ENCODE assay signal across 8 mouse cellular contexts in the genomic region with DNA sequence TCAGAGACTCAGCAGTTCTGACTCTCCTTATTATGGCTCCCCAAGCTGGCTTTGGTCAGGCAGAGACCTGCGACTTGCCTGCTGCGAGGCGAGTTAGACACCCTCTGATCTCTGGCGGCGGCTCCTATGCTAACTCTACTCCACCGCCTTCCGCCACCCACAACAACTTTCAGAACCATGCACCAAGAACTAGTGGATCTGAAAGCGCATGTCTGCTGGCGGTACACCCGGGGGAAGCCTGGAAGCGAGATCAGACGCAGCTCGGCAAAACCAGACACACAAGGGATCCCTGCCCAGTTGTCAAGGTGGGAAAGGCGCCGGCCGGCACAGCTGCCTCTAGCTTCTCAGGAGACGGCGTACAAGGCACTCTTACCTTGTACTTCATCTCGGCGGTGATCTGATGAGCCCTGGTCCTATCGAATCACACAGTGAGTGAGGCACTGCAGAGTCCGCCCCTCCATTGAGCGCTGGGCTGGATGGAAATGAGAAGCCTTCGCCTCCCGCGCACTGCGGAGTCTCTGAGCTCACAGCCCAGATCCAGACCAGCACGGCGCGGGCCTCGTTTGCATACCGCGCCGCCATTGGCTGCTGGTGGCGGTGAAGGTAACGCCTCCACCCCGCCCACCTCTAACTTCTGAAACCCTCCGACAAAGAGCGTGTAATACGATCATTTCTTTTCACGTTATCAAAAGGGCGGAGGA.
A peak's percentile ranks its signal among the peaks of the same experiment; 100 is the strongest.
DNase-seq lines count a peak whose midpoint lies in the region; ATAC-seq and TF ChIP-seq lines count a peak whose summit lies in the region.

No protein-coding gene starts in this region.

- H3K36me3 ChIP-seq in C2C12 (ENCODE audit: control insufficient read depth, insufficient read depth): no peaks in the 10 kb centered on the region
- no peaks in the 10 kb centered on the region for H3K36me3 ChIP-seq in heart, embryonic 10.5 days
- no peaks in the 10 kb centered on the region for H3K36me3 ChIP-seq in kidney, embryonic 14.5 days (ENCODE audit: control insufficient read depth, insufficient read depth, low read length)
- no peaks in the 10 kb centered on the region for H3K36me3 ChIP-seq in limb, embryonic 15.5 days
- no peaks in the 10 kb centered on the region for H3K36me3 ChIP-seq in midbrain, postnatal 0 days (ENCODE audit: insufficient read depth, low read length)

- DNase-seq in brain, adult 2 months (ENCODE audit: low read depth, low spot score): peak; percentile 96
- DNase-seq in heart, embryonic 10.5 days (ENCODE audit: low spot score): peak; percentile 97
- peak; percentile 97 for DNase-seq in midbrain, postnatal 0 days (ENCODE audit: low spot score)
- peak; percentile 72 to 90 for DNase-seq in spleen, postnatal 10 days (ENCODE audit: low spot score in 2 of 2)

- peak overlapping the region; percentile 74 for H3K4me2 ChIP-seq in kidney, embryonic 14.5 days (replicated peaks; ENCODE audit: low read depth, low read length)
- H3K4me2 ChIP-seq in limb, embryonic 15.5 days: peak overlapping the region; percentile 62
- H3K4me2 ChIP-seq in midbrain, postnatal 0 days (ENCODE audit: low read depth, low read length, poor library complexity, severe bottlenecking): peak overlapping the region; percentile 74

- TF ChIP-seq CTCF in C2C12 (IDR thresholded peaks at IDR 0.05; ENCODE audit: control insufficient read depth, insufficient read depth, insufficient read length): no peak
- TF ChIP-seq CTCF in embryonic fibroblast, embryonic 13.5 days (IDR thresholded peaks at IDR 0.05; ENCODE audit: borderline replicate concordance, insufficient read depth, low read length): no peak
- TF ChIP-seq CTCF in midbrain, postnatal 0 days (IDR thresholded peaks at IDR 0.05): no peak

- H3K79me3 ChIP-seq in C2C12 (ENCODE audit: low read depth): peaks cover 14% of the 10 kb centered on the region

- H3K79me2 ChIP-seq in C2C12 (ENCODE audit: control insufficient read depth, insufficient read depth): peaks cover 45% of the 10 kb centered on the region

- WGBS in heart, embryonic 10.5 days: under 1% methylated on average over 42 of the region's 42 CpGs
- WGBS in kidney, embryonic 14.5 days: under 1% methylated on average over 42 of the region's 42 CpGs
- WGBS in limb, embryonic 15.5 days: under 1% methylated on average over 42 of the region's 42 CpGs
- WGBS in midbrain, postnatal 0 days: under 1% methylated on average over 42 of the region's 42 CpGs

- peak; percentile 100 for TF ChIP-seq POLR2A in embryonic fibroblast, embryonic 13.5 days (IDR thresholded peaks at IDR 0.05; ENCODE audit: low read depth, low read length)

- ATAC-seq in kidney, embryonic 14.5 days (ENCODE audit: low FRiP score, low TSS enrichment): peak; percentile 99
- peak; percentile 98 for ATAC-seq in limb, embryonic 15.5 days (ENCODE audit: insufficient number of reproducible peaks, low FRiP score, low TSS enrichment, low read depth)
- peak; percentile 98 for ATAC-seq in midbrain, postnatal 0 days (ENCODE audit: low FRiP score)

- peaks cover 3% of the 10 kb centered on the region; the same call in 1 of the 2 replicates for H3K4me1 ChIP-seq in embryonic fibroblast, embryonic 13.5 days (ENCODE audit: control insufficient read depth, insufficient read depth, low read length)
- H3K4me1 ChIP-seq in heart, embryonic 10.5 days: peaks cover 32% of the 10 kb centered on the region
- H3K4me1 ChIP-seq in kidney, embryonic 14.5 days (ENCODE audit: control insufficient read depth, insufficient read depth, low read length): peaks cover 25% of the 10 kb centered on the region; the same call in 1 of the 2 replicates
- H3K4me1 ChIP-seq in limb, embryonic 15.5 days: peaks cover 44% of the 10 kb centered on the region
- 0 out of 2 replicates have a peak, but pooled peaks cover 10% of the 10 kb centered on the region for H3K4me1 ChIP-seq in midbrain, postnatal 0 days (ENCODE audit: insufficient read depth, low read length)

- peak overlapping the region; percentile 86 for H3ac ChIP-seq in C2C12 (ENCODE audit: control insufficient read depth, insufficient read length, low read depth)

- H3K27me3 ChIP-seq in C2C12 (ENCODE audit: control insufficient read depth, insufficient read depth, insufficient read length): no peaks in the 10 kb centered on the region
- H3K27me3 ChIP-seq in heart, embryonic 10.5 days (ENCODE audit: insufficient read depth, poor library complexity, severe bottlenecking): peaks cover 9% of the 10 kb centered on the region; the same call in 1 of the 2 replicates
- no peaks in the 10 kb centered on the region for H3K27me3 ChIP-seq in kidney, embryonic 14.5 days (ENCODE audit: control insufficient read depth, insufficient read depth, low read length)
- H3K27me3 ChIP-seq in limb, embryonic 15.5 days: no peaks in the 10 kb centered on the region
- no peaks in the 10 kb centered on the region for H3K27me3 ChIP-seq in midbrain, postnatal 0 days (ENCODE audit: insufficient read depth, low read length)

- H3K9ac ChIP-seq in kidney, embryonic 14.5 days (ENCODE audit: low read depth, low read length): peak overlapping the region; percentile 71
- peak overlapping the region; percentile 67 for H3K9ac ChIP-seq in limb, embryonic 15.5 days
- peak overlapping the region; percentile 61 for H3K9ac ChIP-seq in midbrain, postnatal 0 days (replicated peaks; ENCODE audit: low read length, poor library complexity, severe bottlenecking)

- H3K4me3 ChIP-seq in C2C12 (ENCODE audit: insufficient read depth, poor library complexity, severe bottlenecking): peak overlapping the region; percentile 43
- peak overlapping the region; percentile 92 for H3K4me3 ChIP-seq in embryonic fibroblast, embryonic 13.5 days (ENCODE audit: insufficient read depth, low read length)
- H3K4me3 ChIP-seq in heart, embryonic 10.5 days: peak overlapping the region; percentile 72
- H3K4me3 ChIP-seq in kidney, embryonic 14.5 days (ENCODE audit: low read length): peak overlapping the region; percentile 68
- H3K4me3 ChIP-seq in limb, embryonic 15.5 days: peak overlapping the region; percentile 68
- H3K4me3 ChIP-seq in midbrain, postnatal 0 days (ENCODE audit: low read depth, low read length): peak overlapping the region; percentile 61

- H3K27ac ChIP-seq in embryonic fibroblast, embryonic 13.5 days (ENCODE audit: insufficient read depth, low read length): peak overlapping the region; percentile 92
- H3K27ac ChIP-seq in heart, embryonic 10.5 days: peak overlapping the region; percentile 85
- H3K27ac ChIP-seq in kidney, embryonic 14.5 days (ENCODE audit: low read depth, low read length): peak overlapping the region; percentile 87
- H3K27ac ChIP-seq in limb, embryonic 15.5 days: peak overlapping the region; percentile 98
- H3K27ac ChIP-seq in midbrain, postnatal 0 days (ENCODE audit: low read depth, low read length): peak overlapping the region; percentile 85

- H3K9me3 ChIP-seq in heart, embryonic 10.5 days: no peaks in the 10 kb centered on the region
- H3K9me3 ChIP-seq in kidney, embryonic 14.5 days (ENCODE audit: control insufficient read depth, low read length): no peaks in the 10 kb centered on the region
- no peaks in the 10 kb centered on the region for H3K9me3 ChIP-seq in limb, embryonic 15.5 days
- no peaks in the 10 kb centered on the region for H3K9me3 ChIP-seq in midbrain, postnatal 0 days (ENCODE audit: low read length)

TF ChIP-seq in C2C12, 6 proteins besides CTCF, POLR2A, EP300 and RAD21:
- no peak for TF ChIP-seq MYOD1 (IDR thresholded peaks at IDR 0.05; ENCODE audit: control insufficient read depth, insufficient read length, low read depth)
- no peak for TF ChIP-seq MYOG (IDR thresholded peaks at IDR 0.05; ENCODE audit: control insufficient read depth, extremely low read depth, insufficient read length)
- TF ChIP-seq FOSL1 (IDR thresholded peaks at IDR 0.05; ENCODE audit: insufficient read depth, low read length, poor library complexity, severe bottlenecking): no peak
- TF ChIP-seq USF1 (IDR thresholded peaks at IDR 0.05; ENCODE audit: low read depth): no peak
- TF ChIP-seq CEBPB (IDR thresholded peaks at IDR 0.05; ENCODE audit: low read depth): no peak
- no peak for TF ChIP-seq MAX (IDR thresholded peaks at IDR 0.05)

Comparison
In these comparisons a context has a peak if more than half of its experiments do, and no peak if none do; other contexts are left out.
1. Peak in every context shown above with its lines: DNase-seq, ATAC-seq, H3K4me3 ChIP-seq and H3K27ac ChIP-seq.